4 mouse cellular contexts compared by ENCODE assay signal in genomic region chr5:31216554-31216953, GRCm38 (mm10). TPM values are rescaled to one million over a fixed set of nuclear protein-coding genes. Genes with fewer than 3 reads are reported as not detected.
DNase-seq lines count a peak whose midpoint lies in the region; ATAC-seq and TF ChIP-seq lines count a peak whose summit lies in the region.
"Not testable (repeated sequence)": the region's sequence is repeated elsewhere in the genome, so short reads cannot be mapped to it uniquely, and the experiment has no call there.

No protein-coding gene starts in this region.

- H3K4me3 ChIP-seq in ES-E14 (ENCODE audit: insufficient read depth in 1 of 2, low read depth in 1 of 2, low read length in 2 of 2, poor library complexity in 1 of 2, severe bottlenecking in 1 of 2); liver, postnatal 0 days (ENCODE audit: low read depth, low read length): not testable (repeated sequence)

- in situ Hi-C loops in ES-E14 (cut with MboI; ENCODE audit: low sequenced_read_pairs in 2 of 2, unreplicated experiment in 2 of 2), result not testable (repeated sequence)
- in situ Hi-C loops in Patski (cut with MboI; ENCODE audit: low pct_unique_long_range_greater_than_20kb), result loop anchor here (10.0 kb wide), 1 partner anchor 108 kb away; no protein-coding TSS in a partner anchor

- not testable (repeated sequence) for DNase-seq in ES-E14 (ENCODE audit: low read depth, low spot score); Patski (ENCODE audit: low read depth, low spot score); liver, postnatal 0 days
- peak; percentile 46 for DNase-seq in heart, adult 11 months

- H3K4me2 ChIP-seq in liver, postnatal 0 days (ENCODE audit: low read depth, low read length), result not testable (repeated sequence)

- not testable (repeated sequence) for H3K9me3 ChIP-seq in ES-E14 (ENCODE audit: control insufficient read depth, insufficient read depth, low read depth, low read length); liver, postnatal 0 days (ENCODE audit: low read length)

- POLR2A ChIA-PET in Patski (lab: Charles Lee), result not testable (repeated sequence)

- CTCF ChIA-PET in Patski (lab: Charles Lee), result interaction anchor here (0.9 to 1.2 kb wide), 2 partner anchors 12 to 14 kb away, joined by 3 read pairs; partner anchors contain the start of gene Zfp513

- peak; percentile 35 for TF ChIP-seq CTCF in Patski (IDR thresholded peaks at IDR 0.05)
- TF ChIP-seq CTCF in liver, postnatal 0 days (IDR thresholded peaks at IDR 0.05; ENCODE audit: low read depth), result peak; percentile 20; the same call in 1 of the 2 replicates

- H3K27me3 ChIP-seq in Patski; liver, postnatal 0 days (ENCODE audit: insufficient read depth, low read length): not testable (repeated sequence)

- not testable (repeated sequence) for TF ChIP-seq EP300 in liver, postnatal 0 days (IDR thresholded peaks at IDR 0.05; ENCODE audit: low read depth)

- not testable (repeated sequence) for H3K27ac ChIP-seq in ES-E14 (ENCODE audit: insufficient read depth, low read depth, low read length, poor library complexity, severe bottlenecking); liver, postnatal 0 days (ENCODE audit: low read depth)

- H3K4me1 ChIP-seq in ES-E14 (ENCODE audit: control insufficient read depth in 2 of 2, insufficient read depth in 2 of 2, low read length in 2 of 2, poor library complexity in 1 of 2), result not testable (repeated sequence)
- H3K4me1 ChIP-seq in liver, postnatal 0 days (ENCODE audit: insufficient read depth), result peaks cover 16% of the 10 kb centered on the region

- WGBS in liver, postnatal 0 days (ENCODE audit: insufficient replicate concordance), result 79% methylated on average over 6 of the region's 6 CpGs

- H3K9ac ChIP-seq in ES-E14 (ENCODE audit: insufficient read depth, low read depth, low read length, poor library complexity, severe bottlenecking); liver, postnatal 0 days (replicated peaks): not testable (repeated sequence)

- not testable (repeated sequence) for ATAC-seq in Patski; liver, postnatal 0 days

- not testable (repeated sequence) for H3K36me3 ChIP-seq in ES-E14 (ENCODE audit: control insufficient read depth, insufficient read depth, low read length, poor library complexity, severe bottlenecking); liver, postnatal 0 days (replicated peaks; ENCODE audit: insufficient read depth, low read length)

TF ChIP-seq in ES-E14, 5 proteins besides CTCF, POLR2A, EP300 and RAD21:
- peak; percentile 83 for TF ChIP-seq ZNF384 (IDR thresholded peaks at IDR 0.05; ENCODE audit: low read depth, low read length)

RNA-seq across cellular contexts. Expression of gene Ppm1g, which starts 3.9 kb away (rescaled TPM):
- total RNA-seq in ES-E14 (2012; rRNA removed), result 285 and 294 TPM in 2 replicates
- 194 TPM for polyA plus RNA-seq in Patski (2021)
- 49.4 and 56.9 TPM in 2 replicates for polyA plus RNA-seq in liver, postnatal 0 days (2015; fragmentation: Nextera tagmentation; extraction: Ambion mirVana)

RNA-seq across cellular contexts. Expression of gene Zfp513, which starts 14.5 kb away (rescaled TPM):
- total RNA-seq in ES-E14 (2012; rRNA removed), result 15.2 and 18.5 TPM in 2 replicates
- polyA plus RNA-seq in Patski (2021), result 44.0 TPM
- 2.9 TPM in 2 replicates for polyA plus RNA-seq in liver, postnatal 0 days (2015; fragmentation: Nextera tagmentation; extraction: Ambion mirVana)

RNA-seq across cellular contexts. Expression of gene Eif2b4, which starts 23.3 kb away (rescaled TPM):
- total RNA-seq in ES-E14 (2012; rRNA removed), result 74.5 and 76.8 TPM in 2 replicates
- 78.1 TPM for polyA plus RNA-seq in Patski (2021)
- 35.5 and 36.8 TPM in 2 replicates for polyA plus RNA-seq in liver, postnatal 0 days (2015; fragmentation: Nextera tagmentation; extraction: Ambion mirVana)

RNA-seq across cellular contexts. Expression of gene Snx17, which starts 23.5 kb away (rescaled TPM):
- total RNA-seq in ES-E14 (2012; rRNA removed), result 72.0 and 76.5 TPM in 2 replicates
- polyA plus RNA-seq in Patski (2021), result 163 TPM
- 29.4 and 29.9 TPM in 2 replicates for polyA plus RNA-seq in liver, postnatal 0 days (2015; fragmentation: Nextera tagmentation; extraction: Ambion mirVana)

RNA-seq across cellular contexts. Expression of gene Nrbp1, which starts 24.1 kb away (rescaled TPM):
- total RNA-seq in ES-E14 (2012; rRNA removed), result 42.4 and 53.1 TPM in 2 replicates
- 133 TPM for polyA plus RNA-seq in Patski (2021)
- polyA plus RNA-seq in liver, postnatal 0 days (2015; fragmentation: Nextera tagmentation; extraction: Ambion mirVana), result 42.9 and 43.0 TPM in 2 replicates

Comparison
In these comparisons a context has a peak if more than half of its experiments do, and no peak if none do; other contexts are left out.
1. RNA of gene Zfp513, which starts 14.5 kb away (polyA plus RNA-seq): 44.0 TPM in Patski (single experiment); 2.9 TPM in liver, postnatal 0 days; every median in the first group is over 10 times any median in the second.